Mouse (Mus musculus) hindbrain, embryonic 16.5 days (tissue): Measurements from ENCODE around the gene Cox7a1. TPM values are rescaled to one million over a fixed set of nuclear protein-coding genes. Genes with fewer than 3 reads are reported as not detected.
"Not testable (repeated sequence)": the region's sequence is repeated elsewhere in the genome, so short reads cannot be mapped to it uniquely, and the experiment has no call there.

Experiments used
- ATAC-seq: fragments of 200-750 bp; cut with Nextera tagmentation; 2 replicates; pipeline ENCODE4 v1.8.0; 2017; ENCODE audit warnings: moderate TSS enrichment, moderate library complexity
- H3K27ac ChIP-seq: fragments of 300-500 bp; sonication (generic); 2 replicates; pipeline ENCODE4 v1.5.1; 2014; ENCODE audit warnings: low read depth, mild to moderate bottlenecking, control low read depth, low read length, moderate library complexity
- H3K27me3 ChIP-seq: fragments of 300-500 bp; sonication (generic); replicated peaks from 2 replicates; pipeline ENCODE4 v1.6.1; 2014; ENCODE audit warnings: low read length; ENCODE audit not compliant: control insufficient read depth, insufficient read depth
- H3K36me3 ChIP-seq: fragments of 300-500 bp; sonication (generic); 2 replicates; pipeline ENCODE4 v1.6.1; 2014; ENCODE audit warnings: mild to moderate bottlenecking, low read length, moderate library complexity, mixed read lengths; ENCODE audit not compliant: control insufficient read depth, insufficient read depth
- H3K4me1 ChIP-seq: fragments of 300-500 bp; sonication (generic); 2 replicates; pipeline ENCODE4 v1.6.1; 2014; ENCODE audit warnings: low read depth, low read length; ENCODE audit not compliant: control insufficient read depth, insufficient read depth
- H3K4me2 ChIP-seq: fragments of 300-500 bp; sonication (generic); 2 replicates; pipeline ENCODE4 v1.6.1; 2014; ENCODE audit warnings: mild to moderate bottlenecking, low read length, control low read depth, moderate library complexity
- H3K4me3 ChIP-seq: fragments of 300-500 bp; sonication (generic); 2 replicates; pipeline ENCODE4 v1.5.1; 2014; ENCODE audit warnings: mild to moderate bottlenecking, low read length, control low read depth, moderate library complexity
- H3K9ac ChIP-seq: fragments of 300-500 bp; sonication (generic); 2 replicates; pipeline ENCODE4 v1.6.1; 2014; ENCODE audit warnings: low read depth, mild to moderate bottlenecking, control low read depth, low read length, moderate library complexity
- H3K9me3 ChIP-seq: fragments of 300-500 bp; sonication (generic); 2 replicates; pipeline ENCODE4 v1.6.1; 2014; ENCODE audit warnings: mild to moderate bottlenecking, low read length, moderate library complexity; ENCODE audit not compliant: control insufficient read depth
- WGBS: fragments of 180-500 bp; shearing (Covaris S2); extraction: QIAGEN DNeasy Blood & Tissue Kit; methylation state at CpG from one replicate; pipeline ENCODE4 v1.1.7; 2014; 5-methylcytosine and 5-hydroxymethylcytosine counted together
- polyA plus RNA-seq: library from polyadenylated mRNA; unstranded; fragments of >200 nt; fragmentation: Nextera tagmentation; extraction: Ambion mirVana; gene quantifications from 2 replicates; pipeline ENCODE4 v1.2.1, GENCODE M21; 2015

The Cox7a1 gene
- polyA plus RNA-seq, 1 experiment from 2014 or later, result 5.6 TPM

DNA sequence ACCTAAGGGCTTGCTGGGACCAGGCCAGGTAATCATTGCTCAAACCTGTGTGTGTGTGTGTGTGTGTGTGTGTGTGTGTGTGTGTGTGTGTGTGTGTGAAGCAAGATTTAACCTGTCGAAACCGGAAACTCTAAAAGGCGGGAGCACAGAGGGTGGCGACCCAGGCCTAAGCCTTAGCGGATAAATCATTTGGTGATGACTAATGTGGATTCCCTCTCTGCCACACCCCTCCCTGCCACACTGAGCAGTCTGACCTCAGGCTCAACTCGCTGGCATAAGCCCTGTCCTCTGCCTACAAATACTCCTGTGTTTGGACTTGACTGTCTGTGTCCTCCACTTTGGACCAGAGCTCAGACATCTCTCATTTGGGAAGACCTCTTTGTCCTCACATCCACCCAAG lies 12.2 kb downstream of the Cox7a1 start:
- Histone ChIP-seq H3K9ac (no peak overlapping the region), H3K27me3 (no peaks in the 10 kb centered on the region), H3K36me3 (peaks cover 8% of the 10 kb centered on the region), H3K27ac (no peak overlapping the region), H3K4me3 (no peak overlapping the region), H3K4me1 (peaks cover 22% of the 10 kb centered on the region), H3K9me3 (no peaks in the 10 kb centered on the region), H3K4me2 (no peak overlapping the region)
- WGBS, result 91% methylated on average over 6 of the region's 6 CpGs
- no peak for ATAC-seq

DNA sequence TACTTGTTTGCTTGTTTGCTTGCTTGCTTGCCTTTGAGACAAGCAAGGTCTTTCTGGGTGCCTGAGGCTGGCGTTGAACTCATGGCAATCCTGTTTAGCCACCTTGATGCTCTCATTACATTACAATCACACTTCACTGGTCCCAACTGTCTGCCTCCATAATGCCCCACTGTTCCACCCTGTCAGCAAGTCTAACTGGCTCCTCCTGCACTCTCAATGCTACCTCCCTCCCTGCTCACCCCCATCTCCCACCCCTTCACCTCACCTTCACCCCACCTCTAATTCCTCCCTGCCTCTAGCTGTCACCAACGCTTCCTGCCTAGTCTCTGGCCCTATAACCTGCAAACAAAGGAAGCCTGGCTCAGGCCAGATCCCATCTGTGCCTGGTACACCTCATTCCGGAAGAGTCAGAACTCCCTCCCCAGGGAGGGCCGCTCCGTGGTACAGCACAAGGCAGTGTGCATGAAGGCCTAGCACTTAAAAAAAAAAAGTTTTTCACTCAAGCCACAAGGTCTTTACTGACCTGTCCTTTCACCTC lies 13.7 kb downstream of the Cox7a1 start:
- Histone ChIP-seq H3K4me1 (peaks cover 19% of the 10 kb centered on the region), H3K4me3 (no peak overlapping the region), H3K9me3 (no peaks in the 10 kb centered on the region), H3K36me3 (no peaks in the 10 kb centered on the region), H3K27ac (no peak overlapping the region), H3K4me2 (no peak overlapping the region), H3K27me3 (no peaks in the 10 kb centered on the region), H3K9ac (no peak overlapping the region; the same call in 1 of the 2 replicates)
- 78% methylated on average over 5 of the region's 5 CpGs for WGBS
- no peak for ATAC-seq

DNA sequence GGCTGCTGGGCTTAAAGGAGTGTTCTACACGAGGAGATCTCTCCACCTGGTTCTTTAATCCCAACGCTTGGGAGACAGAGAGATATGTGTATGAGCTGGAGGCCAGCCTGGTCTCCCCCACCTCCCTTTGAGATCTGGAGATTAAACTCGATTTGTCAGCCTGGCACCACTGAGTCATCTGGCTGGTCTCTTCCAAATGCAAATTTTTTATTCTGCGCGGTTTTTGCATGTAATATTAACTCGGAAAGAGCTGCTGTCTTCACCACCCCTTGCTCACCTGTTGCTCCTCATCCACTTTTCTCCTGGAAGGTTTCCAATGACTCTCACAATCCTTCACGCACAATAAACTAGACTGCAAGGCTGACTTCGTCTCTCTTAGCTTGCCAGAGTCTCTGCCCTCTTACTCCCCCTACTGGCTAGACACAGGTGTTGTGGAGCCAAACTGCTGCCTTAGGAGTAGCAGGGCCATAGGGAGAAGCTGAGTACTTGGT lies 14.6 kb downstream of the Cox7a1 start, which contains the start of gene Capns1:
Capns1 (minus strand) TSS at position 331 of the 491 bp plus-strand sequence.
- H3K36me3 ChIP-seq, result no peaks in the 10 kb centered on the region
- peak within 1 kb of the TSS; percentile 25 for H3K4me3 ChIP-seq
- H3K9me3 ChIP-seq, result no peaks in the 10 kb centered on the region
- ATAC-seq, result no peak
- H3K9ac ChIP-seq, result peak within 1 kb of the TSS; percentile 17
- H3K4me1 ChIP-seq, result peaks cover 11% of the 10 kb centered on the region
- peak within 1 kb of the TSS; percentile 42 for H3K4me2 ChIP-seq
- WGBS, result 3% methylated on average over 8 of the region's 8 CpGs
- no peak within 1 kb of the TSS for H3K27ac ChIP-seq
- H3K27me3 ChIP-seq, result no peaks in the 10 kb centered on the region

DNA sequence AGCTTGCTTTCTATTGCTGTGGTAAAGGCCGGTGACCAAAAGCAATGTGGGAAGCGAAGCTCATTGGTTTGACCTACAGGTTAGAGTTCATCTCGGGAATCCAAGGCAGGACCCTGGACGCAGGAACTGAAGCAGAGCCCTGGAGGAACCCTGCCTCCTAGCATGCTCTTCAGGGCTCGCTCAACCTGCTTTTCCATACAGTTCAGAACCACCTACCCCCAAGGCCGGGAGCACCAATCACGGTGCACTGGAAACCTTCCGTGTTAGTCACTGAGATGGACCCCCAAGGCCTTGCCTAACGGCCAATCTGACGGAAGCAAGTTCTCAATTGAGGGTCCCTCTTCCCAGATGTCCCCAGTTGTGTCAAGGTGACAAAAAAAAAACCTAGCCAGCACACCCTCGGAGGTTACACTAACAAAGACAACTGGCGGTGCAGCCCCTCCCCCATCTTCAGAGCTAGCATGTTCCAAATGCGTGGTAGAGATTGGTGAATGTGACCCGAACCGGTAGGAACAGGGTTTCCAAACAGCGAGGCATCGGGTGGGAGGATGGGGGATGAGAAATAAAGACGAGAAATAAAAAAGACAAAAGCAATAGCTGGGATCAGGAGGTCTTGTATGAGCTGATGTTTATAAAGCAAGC lies 15.7 kb downstream of the Cox7a1 start:
- H3K9me3 ChIP-seq, result no peaks in the 10 kb centered on the region
- ATAC-seq, result no peak
- 75% methylated on average over 18 of the region's 18 CpGs for WGBS
- no peaks in the 10 kb centered on the region for H3K36me3 ChIP-seq
- no peaks in the 10 kb centered on the region for H3K27me3 ChIP-seq
- no peak overlapping the region for H3K4me2 ChIP-seq
- no peak overlapping the region for H3K27ac ChIP-seq
- no peak overlapping the region for H3K4me3 ChIP-seq
- peaks cover 10% of the 10 kb centered on the region for H3K4me1 ChIP-seq
- H3K9ac ChIP-seq, result no peak overlapping the region

DNA sequence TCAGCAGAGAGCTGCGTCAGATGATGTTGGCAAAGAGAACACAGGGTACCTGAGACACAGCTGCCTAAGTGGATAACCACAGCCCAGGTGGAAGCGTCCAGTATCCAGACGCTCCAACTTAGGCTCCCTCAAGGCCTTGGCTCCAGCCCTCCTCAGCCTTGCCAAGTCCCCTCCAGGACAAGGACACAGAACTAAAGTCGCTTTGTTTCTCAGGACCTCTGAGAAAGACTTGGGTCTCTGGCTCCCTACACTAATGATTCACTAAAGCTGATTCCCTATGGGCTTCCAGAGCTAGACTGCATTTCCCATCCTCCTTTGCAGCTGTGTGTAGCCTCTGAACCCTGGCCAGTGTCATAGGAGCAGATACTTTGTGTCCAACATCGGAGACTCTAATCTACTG lies 16.3 kb downstream of the Cox7a1 start:
- no peak for ATAC-seq

DNA sequence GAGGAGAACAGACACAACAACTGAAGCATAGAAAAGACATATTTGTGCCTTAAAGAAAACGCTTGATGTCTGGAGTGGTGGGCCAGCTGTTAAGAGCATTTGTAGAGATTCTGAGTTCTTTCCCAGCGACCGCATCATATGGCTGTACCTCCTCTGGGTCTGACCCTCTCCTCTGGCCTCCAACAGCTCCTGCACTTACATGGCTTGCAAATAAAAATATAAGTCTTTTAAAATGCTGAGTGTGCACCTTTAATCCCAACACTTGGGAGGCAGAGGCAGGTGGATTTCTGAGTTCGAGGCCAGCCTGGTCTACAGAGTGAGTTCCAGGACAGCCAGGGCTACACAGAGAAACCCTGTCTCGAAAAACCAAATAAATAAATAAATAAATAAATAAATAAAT lies 16.7 kb downstream of the Cox7a1 start:
- 87% methylated on average over 5 of the region's 5 CpGs for WGBS

More for the DNA sequence above, 16.3 kb downstream of the Cox7a1 start:
- no peak overlapping the region for H3K4me3 ChIP-seq
- no peaks in the 10 kb centered on the region for H3K27me3 ChIP-seq
- H3K9me3 ChIP-seq, result no peaks in the 10 kb centered on the region
- H3K36me3 ChIP-seq, result no peaks in the 10 kb centered on the region
- WGBS, result 73% methylated on average over 5 of the region's 5 CpGs
- H3K27ac ChIP-seq, result no peak overlapping the region
- H3K4me1 ChIP-seq, result peaks cover 9% of the 10 kb centered on the region
- no peak overlapping the region for H3K9ac ChIP-seq
- no peak overlapping the region for H3K4me2 ChIP-seq

DNA sequence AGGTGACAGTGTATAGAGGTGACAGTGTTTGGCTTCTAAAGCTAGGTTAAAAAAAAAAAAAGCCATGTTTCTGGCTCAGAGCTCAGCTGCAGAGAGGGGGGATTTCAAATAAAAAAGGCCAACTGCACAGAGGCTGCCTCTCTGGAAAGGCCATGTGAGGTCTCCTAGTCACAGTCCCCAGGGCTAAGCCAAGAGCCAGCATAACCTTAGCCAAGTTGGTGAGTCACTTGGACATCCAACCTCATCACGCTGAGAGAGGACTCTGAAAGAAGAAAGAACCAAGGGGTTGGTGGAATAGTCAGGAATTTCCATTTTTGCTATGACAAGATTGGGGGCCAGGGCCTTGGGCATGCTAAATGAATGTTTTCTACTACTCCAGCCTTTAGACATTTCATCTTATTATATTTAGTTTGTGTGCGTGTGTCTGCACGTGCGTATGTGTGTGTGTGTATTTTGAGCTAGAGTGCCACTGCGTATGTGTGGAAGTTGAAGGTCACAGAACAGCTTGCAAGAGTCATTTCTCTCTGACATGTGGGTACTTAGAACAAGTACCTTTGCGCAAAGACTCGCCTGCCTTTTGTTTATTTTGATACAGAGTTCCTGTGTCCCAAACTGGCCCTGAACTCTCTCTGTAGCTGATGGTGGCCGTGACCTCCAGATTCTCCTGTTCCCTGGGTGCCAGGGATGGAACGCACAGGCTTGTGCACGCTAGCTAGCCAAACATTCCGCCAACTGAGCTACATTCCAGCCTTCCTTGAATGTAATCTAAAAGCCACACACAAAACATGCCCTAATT lies 19.1 kb downstream of the Cox7a1 start:
- Histone ChIP-seq H3K4me3 (no peak overlapping the region), H3K27me3 (no peaks in the 10 kb centered on the region), H3K4me2 (no peak overlapping the region), H3K36me3 (no peaks in the 10 kb centered on the region), H3K27ac (no peak overlapping the region), H3K4me1 (peaks cover 6% of the 10 kb centered on the region), H3K9ac (no peak overlapping the region), H3K9me3 (no peaks in the 10 kb centered on the region)
- WGBS, result 81% methylated on average over 11 of the region's 11 CpGs
- no peak for ATAC-seq

More for the DNA sequence above, 16.7 kb downstream of the Cox7a1 start:
- not testable (repeated sequence) for H3K4me2 ChIP-seq, H3K27ac ChIP-seq, H3K9me3 ChIP-seq, H3K4me1 ChIP-seq, H3K27me3 ChIP-seq, H3K4me3 ChIP-seq, H3K36me3 ChIP-seq, ATAC-seq, H3K9ac ChIP-seq

DNA sequence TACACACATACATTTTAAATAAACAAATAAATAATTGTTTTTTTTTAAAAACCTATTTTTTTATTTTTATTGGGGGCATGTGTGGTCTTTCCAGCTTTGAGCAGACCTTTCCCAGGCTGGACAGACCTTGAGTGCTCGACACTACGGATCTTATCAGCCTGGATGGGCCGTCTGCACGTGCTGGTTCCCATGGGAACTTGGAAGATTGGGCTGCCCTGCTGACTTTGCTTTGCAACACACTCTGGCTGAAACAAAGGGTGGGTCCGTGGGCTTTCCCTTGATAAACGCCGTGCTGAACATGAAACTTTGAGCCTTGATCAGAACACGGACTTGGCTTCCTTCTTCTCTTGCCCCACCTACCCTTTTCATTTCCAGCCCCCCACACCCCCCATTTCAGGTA lies 20.4 kb downstream of the Cox7a1 start:
- H3K27ac ChIP-seq, result no peak overlapping the region
- no peaks in the 10 kb centered on the region for H3K27me3 ChIP-seq
- no peaks in the 10 kb centered on the region for H3K36me3 ChIP-seq
- no peaks in the 10 kb centered on the region for H3K4me1 ChIP-seq
- H3K4me2 ChIP-seq, result no peak overlapping the region
- no peak overlapping the region for H3K4me3 ChIP-seq
- 17% methylated on average over 8 of the region's 8 CpGs for WGBS
- no peaks in the 10 kb centered on the region for H3K9me3 ChIP-seq
- no peak overlapping the region; the same call in 1 of the 2 replicates for H3K9ac ChIP-seq
- peak; percentile 41; the same call in 1 of the 2 replicates for ATAC-seq

DNA sequence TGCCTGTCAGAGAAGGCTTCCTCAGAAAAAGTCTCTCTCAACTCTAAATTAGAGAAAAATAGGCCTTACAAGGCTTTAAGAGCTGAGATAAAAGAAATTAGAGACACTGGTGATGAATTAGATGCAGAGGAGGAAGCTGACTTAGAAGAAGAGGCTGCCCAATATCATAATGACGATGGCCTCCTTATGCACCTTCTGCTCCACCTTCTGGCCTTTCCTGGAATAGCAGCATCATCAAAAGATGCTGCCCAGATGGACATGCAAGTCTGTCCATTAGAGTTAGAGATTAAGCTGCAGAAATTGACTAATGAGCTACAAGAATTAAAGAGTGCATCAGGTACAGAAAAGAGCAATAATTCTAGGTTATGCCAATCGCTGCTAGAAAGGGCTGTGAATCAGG lies 21.4 kb downstream of the Cox7a1 start:
- no peak overlapping the region for H3K9ac ChIP-seq
- no peak overlapping the region for H3K4me2 ChIP-seq
- no peaks in the 10 kb centered on the region for H3K36me3 ChIP-seq
- ATAC-seq, result no peak
- H3K27ac ChIP-seq, result no peak overlapping the region
- WGBS, result 7% methylated on average over 2 of the region's 2 CpGs
- H3K9me3 ChIP-seq, result no peaks in the 10 kb centered on the region
- no peak overlapping the region for H3K4me3 ChIP-seq
- no peaks in the 10 kb centered on the region for H3K27me3 ChIP-seq
- no peaks in the 10 kb centered on the region for H3K4me1 ChIP-seq
